Mouse (Mus musculus) embryonic stem cell, embryonic (primary cell): ENCODE results near the gene Grb14.

ENCODE experiments used
- CTCF ChIA-PET, 4 experiments: fragments of 300-600 bp in 2 of 4; fragments of 350-600 bp in 2 of 4; sonication (Branson Sonifier 250); formaldehyde crosslinking; loops; one replicate each; lab custom pipeline; 2022; ENCODE audit warnings: inconsistent platforms in 2 of 4; lab: Charles Lee
- POLR2A ChIA-PET, 4 experiments: fragments of 300-600 bp in 2 of 4; fragments of 350-600 bp in 2 of 4; sonication (Branson Sonifier 250); formaldehyde crosslinking; loops; one replicate each; lab custom pipeline; 2022; ENCODE audit warnings: antibody characterized with exemption in 4 of 4, inconsistent platforms in 1 of 4; lab: Charles Lee

Grb14 gene

DNA sequence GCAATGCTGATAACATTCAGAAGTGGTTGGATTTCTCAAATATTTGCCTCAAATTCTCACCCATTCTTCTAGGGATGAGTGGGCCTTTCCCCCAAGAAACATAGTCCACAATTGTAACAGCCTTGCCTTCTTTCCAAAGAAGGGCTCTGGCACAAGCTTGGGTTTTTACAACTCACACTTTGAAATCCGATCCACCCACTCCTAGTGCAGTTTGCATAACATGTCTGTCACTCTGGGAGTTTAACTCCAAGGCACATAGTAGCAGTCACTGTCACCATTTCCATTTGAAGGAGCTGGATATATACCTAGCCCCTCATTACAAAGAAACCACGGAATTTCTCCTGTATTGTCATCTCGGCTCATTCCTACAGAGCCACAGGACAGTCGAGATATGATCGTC lies 103.9 kb downstream of the Grb14 start:
- ChIA-PET CTCF (interaction anchor here in 1 of 4 experiments (1.2 kb wide), 1 partner anchor 28 kb away, joined by 4 read pairs; no protein-coding TSS in a partner anchor), POLR2A (interaction anchor here in 1 of 4 experiments (0.6 kb wide), 1 partner anchor 828 kb away, joined by 3 read pairs; no protein-coding TSS in a partner anchor)

DNA sequence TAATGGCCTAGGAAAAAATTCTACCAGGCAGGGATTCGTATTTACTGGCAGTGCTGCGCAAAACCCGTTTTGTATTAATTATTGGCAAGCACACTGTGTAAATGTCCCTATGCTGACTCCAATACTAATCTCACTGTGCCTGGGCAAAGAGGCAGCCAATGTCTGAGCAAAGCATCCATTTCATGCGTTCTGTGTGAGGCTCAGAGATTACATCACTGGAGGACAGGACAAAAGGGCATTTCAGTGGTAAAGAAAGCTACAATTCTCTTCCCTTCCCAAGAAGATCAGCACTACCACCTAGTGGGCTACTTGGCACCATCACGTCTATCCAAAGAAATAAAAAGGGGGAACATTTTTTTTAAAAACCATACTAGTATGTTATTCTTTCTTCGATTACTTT lies 109.3 kb downstream of the Grb14 start:
- CTCF ChIA-PET: no interaction called here

DNA sequence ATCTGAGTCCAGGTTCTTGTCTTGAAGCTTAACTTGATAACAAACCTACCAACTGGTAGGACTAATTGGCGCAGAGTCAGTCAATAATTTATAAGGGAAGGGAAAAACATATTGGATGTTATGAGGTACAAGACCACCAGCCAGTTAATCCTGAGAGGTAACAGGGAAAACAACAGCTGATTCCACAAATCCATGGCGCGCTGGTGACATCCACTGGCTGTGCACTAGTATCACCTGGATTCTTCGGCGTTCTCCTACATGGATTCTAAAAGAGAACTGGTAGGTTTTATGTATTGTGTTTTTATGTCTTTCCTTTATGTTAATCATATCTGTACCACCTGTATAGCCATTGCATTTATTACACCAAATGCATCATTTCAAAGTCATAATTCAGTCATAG lies 119.9 kb downstream of the Grb14 start:
- POLR2A ChIA-PET: no interaction called here

More for the DNA sequence above, 109.3 kb downstream of the Grb14 start:
- POLR2A ChIA-PET: no interaction called here

GRCm38 (mm10) chr2:64897844-64898243 lies 126.9 kb downstream of the Grb14 start:
- POLR2A ChIA-PET: no interaction called here
- CTCF ChIA-PET: no interaction called here

More for the DNA sequence above, 119.9 kb downstream of the Grb14 start:
- CTCF ChIA-PET: interaction anchor here in 2 of 4 experiments (0.6 kb wide), 2 partner anchors 44 to 1511 kb away, joined by 3 read pairs; no protein-coding TSS in a partner anchor

- CTCF ChIA-PET: interaction anchor here in 2 of 4 experiments (0.6 kb wide), 2 partner anchors 56 to 441 kb away, joined by 4 to 10 read pairs; no protein-coding TSS in a partner anchor
- POLR2A ChIA-PET: interaction anchor here in 1 of 4 experiments (0.6 kb wide), 1 partner anchor 851 kb away, joined by 5 read pairs; no protein-coding TSS in a partner anchor
Measured at GRCm38 (mm10) chr2:64893233-64893632, 131.6 kb downstream of the Grb14 start.

GRCm38 (mm10) chr2:64887098-64887757 lies 137.6 kb downstream of the Grb14 start:
- CTCF ChIA-PET: no interaction called here
- POLR2A ChIA-PET: no interaction called here

- CTCF ChIA-PET: no interaction called here
- POLR2A ChIA-PET: no interaction called here
Measured at GRCm38 (mm10) chr2:64885696-64886095, 139.1 kb downstream of the Grb14 start.

GRCm38 (mm10) chr2:64878275-64878674 lies 146.5 kb downstream of the Grb14 start:
- CTCF ChIA-PET: no interaction called here
- POLR2A ChIA-PET: no interaction called here
